Mouse (Mus musculus) hindbrain, postnatal 0 days (tissue): ENCODE measurements around the gene Rab1b. TPM values are rescaled to one million over a fixed set of nuclear protein-coding genes. Genes with fewer than 3 reads are reported as not detected.

Experiments used
- ATAC-seq: fragments of 200-750 bp; cut with Nextera tagmentation; 2 replicates; pipeline ENCODE4 v1.8.0; 2017; ENCODE audit warnings: mild to moderate bottlenecking, moderate TSS enrichment, moderate library complexity
- DNase-seq: peaks from one replicate; pipeline ENCODE4 v3.0.0-alpha.2; 2015; ENCODE audit warnings: low spot score
- H3K27ac ChIP-seq: fragments of 300-500 bp; sonication (generic); 2 replicates; pipeline ENCODE4 v1.5.1; 2014; ENCODE audit warnings: mild to moderate bottlenecking
- H3K27me3 ChIP-seq: fragments of 300-500 bp; sonication (generic); 2 replicates; pipeline ENCODE4 v1.6.1; 2014; ENCODE audit warnings: low read length, mixed read lengths; ENCODE audit not compliant: insufficient read depth
- H3K36me3 ChIP-seq: fragments of 300-500 bp; sonication (generic); 2 replicates; pipeline ENCODE4 v1.6.1; 2014; ENCODE audit warnings: low read length, mixed read lengths; ENCODE audit not compliant: insufficient read depth
- H3K4me1 ChIP-seq: fragments of 300-500 bp; sonication (generic); 2 replicates; pipeline ENCODE4 v1.6.1; 2014; ENCODE audit warnings: antibody characterized with exemption, low read length, mixed read lengths; ENCODE audit not compliant: insufficient read depth
- H3K4me2 ChIP-seq: fragments of 300-500 bp; sonication (generic); 2 replicates; pipeline ENCODE4 v1.6.1; 2014; ENCODE audit warnings: low read depth, mild to moderate bottlenecking, low read length, moderate library complexity, mixed read lengths
- H3K4me3 ChIP-seq: fragments of 300-500 bp; sonication (generic); 2 replicates; pipeline ENCODE4 v1.5.1; 2014; ENCODE audit warnings: low read length
- H3K9ac ChIP-seq: fragments of 300-500 bp; sonication (generic); replicated peaks from 2 replicates; pipeline ENCODE4 v1.6.1; 2014; ENCODE audit warnings: mild to moderate bottlenecking, low read length, moderate library complexity, mixed read lengths
- H3K9me3 ChIP-seq: fragments of 300-500 bp; sonication (generic); 2 replicates; pipeline ENCODE4 v1.6.1; 2016; ENCODE audit warnings: low read length, mixed read lengths
- CTCF ChIP-seq: IDR thresholded peaks from 2 replicates; pipeline ENCODE4 v1.5.1; 2016; ENCODE audit warnings: antibody characterized with exemption, control low read depth, low read depth
- WGBS: fragments of 180-500 bp; shearing (Covaris S2); extraction: QIAGEN DNeasy Blood & Tissue Kit; methylation state at CpG from one replicate; pipeline ENCODE4 v1.1.7; 2014; 5-methylcytosine and 5-hydroxymethylcytosine counted together
- polyA plus RNA-seq: library from polyadenylated mRNA; unstranded; fragments of >200 nt; fragmentation: Nextera tagmentation; extraction: Ambion mirVana; gene quantifications from 2 replicates; pipeline ENCODE4 v1.2.1, GENCODE M21; 2015
- total RNA-seq: library from RNA; depleted of rRNA; stranded (reverse); fragments of >200 nt; gene quantifications from 2 replicates; pipeline ENCODE4 v1.2.3, GENCODE M21; 2014

The Rab1b gene
- total and polyA plus RNA-seq, 2 experiments from 2014 or later: 229 to 272 TPM

GRCm38 (mm10) chr19:5098363-5099143 is 8.3 kb downstream of the Rab1b start, which contains the start of gene Cnih2:
Gene Cnih2, minus strand, starts transcription at chr19:5098521.
- H3K9ac ChIP-seq: peak within 1 kb of the TSS; percentile 94
- H3K36me3 ChIP-seq: peaks cover 33% of the 10 kb centered on the region; the same call in 1 of the 2 replicates
- TF ChIP-seq CTCF: no peak
- H3K27ac ChIP-seq: peak within 1 kb of the TSS; percentile 94
- H3K4me3 ChIP-seq: peak within 1 kb of the TSS; percentile 80
- H3K27me3 ChIP-seq: no peaks in the 10 kb centered on the region
- 2% methylated on average over 44 of the region's 48 CpGs for WGBS
- peak; percentile 60 for ATAC-seq
- H3K4me2 ChIP-seq: peak within 1 kb of the TSS; percentile 85
- no peaks in the 10 kb centered on the region for H3K9me3 ChIP-seq
- peak; percentile 88 for DNase-seq
- H3K4me1 ChIP-seq: peaks cover 37% of the 10 kb centered on the region

- peaks cover 37% of the 10 kb centered on the region for H3K4me1 ChIP-seq
- H3K36me3 ChIP-seq: peaks cover 31% of the 10 kb centered on the region; the same call in 1 of the 2 replicates
- WGBS: 1% methylated on average over 31 of the region's 31 CpGs
- no peaks in the 10 kb centered on the region for H3K9me3 ChIP-seq
- ATAC-seq: peak; percentile 37
- H3K27ac ChIP-seq: peak overlapping the region; percentile 94
- TF ChIP-seq CTCF: no peak
- H3K4me2 ChIP-seq: peak overlapping the region; percentile 85
- peak overlapping the region; percentile 94 for H3K9ac ChIP-seq
- no peaks in the 10 kb centered on the region for H3K27me3 ChIP-seq
- DNase-seq: peak; percentile 63
- H3K4me3 ChIP-seq: peak overlapping the region; percentile 80
Observed at GRCm38 (mm10) chr19:5097521-5098362, 9.1 kb downstream of the Rab1b start.

GRCm38 (mm10) chr19:5095887-5096474 is 10.9 kb downstream of the Rab1b start:
- Histone ChIP-seq H3K36me3 (peaks cover 21% of the 10 kb centered on the region; the same call in 1 of the 2 replicates), H3K4me1 (peaks cover 37% of the 10 kb centered on the region), H3K9me3 (no peaks in the 10 kb centered on the region), H3K9ac (peak overlapping the region; percentile 94; the same call in 1 of the 2 replicates), H3K4me3 (peak overlapping the region; percentile 80), H3K4me2 (peak overlapping the region; percentile 85), H3K27me3 (no peaks in the 10 kb centered on the region), H3K27ac (peak overlapping the region; percentile 94; the same call in 1 of the 2 replicates)
- 2% methylated on average over 9 of the region's 9 CpGs for whole genome bisulfite sequencing
- TF ChIP-seq CTCF: no peak
- no peak for ATAC-seq
- DNase-seq: peak; percentile 38

- no peak for TF ChIP-seq CTCF
- Histone ChIP-seq H3K4me3 (peak overlapping the region; percentile 28), H3K4me1 (peaks cover 37% of the 10 kb centered on the region), H3K27ac (peak overlapping the region; percentile 94), H3K4me2 (peak overlapping the region; percentile 85), H3K9me3 (no peaks in the 10 kb centered on the region), H3K36me3 (peaks cover 16% of the 10 kb centered on the region; the same call in 1 of the 2 replicates), H3K9ac (peak overlapping the region; percentile 39), H3K27me3 (no peaks in the 10 kb centered on the region)
- peak; percentile 0; the same call in 1 of the 2 replicates for ATAC-seq
- 23% methylated on average over 11 of the region's 11 CpGs for WGBS
- DNase-seq: no peak
Observed at GRCm38 (mm10) chr19:5094746-5095417, 12.0 kb downstream of the Rab1b start.

- Histone ChIP-seq H3K4me3 (peak overlapping the region; percentile 28), H3K27ac (peak overlapping the region; percentile 94), H3K9me3 (no peaks in the 10 kb centered on the region), H3K4me1 (peaks cover 39% of the 10 kb centered on the region), H3K9ac (peak overlapping the region; percentile 39), H3K36me3 (peaks cover 16% of the 10 kb centered on the region; the same call in 1 of the 2 replicates), H3K27me3 (no peaks in the 10 kb centered on the region), H3K4me2 (peak overlapping the region; percentile 85)
- peak; percentile 76 for ATAC-seq
- under 1% methylated on average over 21 of the region's 21 CpGs for WGBS
- peak; percentile 91 for TF ChIP-seq CTCF
- DNase-seq: peak; percentile 97
Observed at GRCm38 (mm10) chr19:5094243-5094632, 12.6 kb downstream of the Rab1b start.
